Mouse (Mus musculus) cerebellum, postnatal 10 days (tissue): ENCODE measurements at regions not wholly inside any gene's neighbourhood (a gene's known extent, or its start where the extent isn't known, plus 50 kb on each side); places are given as distances from the start of the nearest gene placed in this dataset.
"Not testable (repeated sequence)": the region's sequence is repeated elsewhere in the genome, so short reads cannot be mapped to it uniquely, and the experiment has no call there.

Experiments used
- DNase-seq, 2 experiments: peaks; one replicate each; pipeline ENCODE4 v3.0.0; 2021; ENCODE audit warnings: mixed read lengths in 2 of 2

DNA sequence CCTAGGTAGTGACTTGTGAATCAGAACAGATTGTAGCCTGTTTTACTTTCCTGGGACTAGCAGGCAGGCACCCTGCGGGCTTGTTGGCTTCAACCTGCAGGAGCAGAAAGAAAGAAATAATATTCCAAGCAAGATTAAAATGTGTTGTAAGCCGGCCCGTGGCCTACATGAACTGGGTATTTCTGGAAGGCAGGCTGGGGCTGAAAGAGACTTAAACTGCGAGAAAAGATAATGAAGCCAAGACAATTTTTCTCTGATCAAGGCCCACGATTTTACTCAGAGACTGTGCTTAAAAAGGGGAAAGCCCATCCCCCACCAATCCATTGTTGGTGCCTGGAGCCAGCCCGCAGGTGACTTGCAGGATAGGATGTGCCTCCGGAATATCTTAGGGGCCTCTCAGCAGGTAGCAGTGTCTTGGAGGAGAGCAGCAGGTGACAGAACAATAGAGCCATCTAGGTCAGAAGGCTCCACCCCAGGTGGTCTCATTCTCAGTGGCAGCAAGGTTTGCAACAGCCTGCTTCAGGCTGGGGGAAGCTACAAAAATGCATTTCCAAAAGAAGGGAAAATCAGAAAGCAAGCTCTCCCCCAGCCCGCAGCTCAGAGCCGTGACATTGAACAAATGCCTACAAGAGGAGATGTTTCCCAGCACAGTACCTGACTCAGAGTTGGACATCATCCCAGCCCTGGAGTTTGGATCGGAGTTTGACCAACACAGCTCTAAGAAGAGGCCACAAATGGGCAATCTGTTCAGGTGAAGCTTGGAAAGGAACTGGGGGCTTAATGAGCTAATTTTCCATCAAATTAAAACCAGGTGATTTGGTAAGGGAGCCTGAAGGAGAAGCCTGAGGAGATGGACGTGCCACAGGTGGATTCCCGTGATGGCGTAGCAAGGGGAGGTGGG is 121.4 kb upstream of the Slc1a3 start:
- DNase-seq: peak; percentile 65 to 76

GRCm38 (mm10) chr15:8824861-8825260 is 114.3 kb upstream of the Slc1a3 start:
- no peak for DNase-seq

DNA sequence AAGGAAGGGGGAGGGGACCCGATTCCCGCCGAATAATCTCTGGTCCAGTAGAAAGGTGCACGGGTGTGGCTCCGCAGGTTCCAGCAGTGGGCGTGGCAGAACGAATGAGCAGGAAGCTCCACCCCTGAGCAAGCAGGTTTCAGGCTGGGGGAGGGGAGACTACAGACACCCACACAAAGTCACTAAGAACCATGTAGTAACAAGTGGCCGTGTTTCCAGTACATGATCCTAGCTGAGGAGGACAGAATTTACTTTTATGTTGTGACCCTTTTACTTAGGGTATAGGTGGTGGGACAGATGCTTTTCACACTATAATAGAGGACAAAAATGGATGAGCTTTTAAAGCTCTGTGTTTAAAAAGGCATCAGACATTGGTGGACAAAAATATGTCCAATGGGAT is 112.2 kb upstream of the Slc1a3 start:
- not testable (repeated sequence) for DNase-seq

- no peak for DNase-seq
These were observed 107.0 kb upstream of the Slc1a3 start for GRCm38 (mm10) chr15:8817542-8817941.

GRCm38 (mm10) chr15:8816501-8817368 is 106.2 kb upstream of the Slc1a3 start:
- no peak for DNase-seq

DNA sequence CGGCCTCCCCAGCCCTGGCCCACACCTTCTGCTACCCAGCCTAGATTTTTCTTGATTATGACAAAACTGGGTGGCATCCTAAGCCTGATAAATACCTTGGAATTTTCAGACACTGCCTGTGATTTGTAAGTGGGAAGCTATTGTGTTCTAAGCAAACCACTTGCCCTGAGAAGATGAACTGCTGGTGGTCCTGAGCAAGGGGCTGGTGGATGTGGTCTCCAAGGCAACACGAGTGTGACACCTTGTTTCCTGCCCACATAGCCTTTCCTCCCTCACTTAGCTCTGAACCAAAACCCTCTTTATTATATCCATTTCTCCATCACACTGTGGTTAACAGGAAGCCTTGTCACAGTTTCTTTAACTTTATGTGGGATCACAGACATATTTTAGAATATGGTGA is 105.4 kb upstream of the Slc1a3 start:
- no peak for DNase-seq

DNA sequence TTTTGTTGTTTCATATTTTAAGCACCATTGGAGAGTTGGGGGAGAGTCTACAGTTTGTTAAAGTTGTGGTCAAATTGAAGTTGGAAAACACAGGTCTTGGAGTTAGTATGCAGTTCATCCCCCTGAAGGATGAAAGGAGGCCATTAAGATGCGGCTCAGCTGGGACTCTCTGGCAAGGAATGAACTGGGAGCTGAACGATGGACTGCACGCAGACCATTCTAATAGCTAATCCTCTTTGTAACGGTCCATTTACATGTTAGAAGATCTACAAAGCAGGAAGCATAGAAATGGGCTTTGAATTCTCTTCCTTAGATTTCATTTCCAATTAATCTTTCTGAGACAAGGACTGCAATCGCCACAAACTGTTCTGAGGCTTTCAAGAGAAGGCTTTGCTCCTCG is 104.7 kb upstream of the Slc1a3 start:
- DNase-seq: peak in 1 of 2 experiments; percentile 25

GRCm38 (mm10) chr15:8806354-8806753 is 95.8 kb upstream of the Slc1a3 start:
- no peak for DNase-seq

DNA sequence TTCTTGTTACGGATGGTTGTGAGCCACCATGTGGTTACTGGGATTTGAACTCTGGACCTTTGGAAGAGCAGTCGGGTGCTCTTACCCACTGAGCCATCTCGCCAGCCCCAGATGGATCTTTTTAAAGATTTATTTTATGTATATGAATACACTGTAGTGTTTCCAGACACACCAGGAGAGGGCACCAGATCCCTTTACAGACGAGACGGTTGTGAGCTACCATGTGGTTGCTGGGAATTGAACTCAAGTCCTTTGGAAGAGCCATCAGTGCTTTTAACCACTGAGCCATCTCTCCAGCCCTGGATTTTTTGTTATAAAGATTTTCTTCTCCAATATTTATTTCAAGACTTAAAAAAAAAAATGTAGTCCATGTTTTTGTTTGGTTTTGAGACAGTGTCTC is 95.0 kb upstream of the Slc1a3 start:
- DNase-seq: not testable (repeated sequence)

DNA sequence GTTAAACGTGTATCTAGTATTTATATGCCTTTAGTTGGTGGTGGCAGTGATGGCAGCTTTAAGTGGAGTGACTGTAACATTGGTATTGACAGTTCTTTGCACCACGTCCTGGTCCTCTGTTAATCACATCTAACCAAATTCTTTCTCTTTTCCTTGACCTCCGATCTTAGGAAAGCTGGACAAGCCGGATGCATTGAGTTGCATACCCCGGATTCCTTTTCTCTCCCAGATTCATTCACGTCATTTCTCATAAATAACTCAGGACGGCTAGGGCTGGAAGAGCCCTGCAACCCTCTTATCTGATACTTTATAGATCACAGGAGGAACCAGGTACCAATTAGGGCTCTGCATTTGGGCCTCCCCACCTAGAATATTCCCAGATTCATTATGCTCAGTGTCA is 91.5 kb upstream of the Slc1a3 start:
- DNase-seq: no peak

DNA sequence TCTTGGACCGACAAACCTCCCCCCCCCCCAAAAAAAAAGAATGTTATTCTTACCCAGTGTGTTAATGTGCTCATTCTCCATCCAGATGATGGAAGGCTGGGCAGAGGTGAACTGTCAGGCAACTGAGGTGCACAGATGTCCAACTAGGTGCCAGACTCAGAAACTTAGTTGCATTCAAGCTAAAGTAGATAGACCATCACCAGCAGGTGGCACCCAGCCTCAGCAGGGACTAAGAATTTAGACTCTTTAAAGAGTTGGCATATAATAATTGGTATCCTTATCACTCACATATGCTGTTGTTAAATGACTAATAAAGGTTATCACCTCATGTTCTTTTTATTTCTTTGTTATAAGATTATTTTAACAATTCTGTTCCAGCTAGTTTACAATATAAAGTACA is 86.5 kb upstream of the Slc1a3 start:
- peak in 1 of 2 experiments; percentile 17 for DNase-seq

GRCm38 (mm10) chr15:8792106-8792505 is 81.5 kb upstream of the Slc1a3 start:
- DNase-seq: peak; percentile 90

DNA sequence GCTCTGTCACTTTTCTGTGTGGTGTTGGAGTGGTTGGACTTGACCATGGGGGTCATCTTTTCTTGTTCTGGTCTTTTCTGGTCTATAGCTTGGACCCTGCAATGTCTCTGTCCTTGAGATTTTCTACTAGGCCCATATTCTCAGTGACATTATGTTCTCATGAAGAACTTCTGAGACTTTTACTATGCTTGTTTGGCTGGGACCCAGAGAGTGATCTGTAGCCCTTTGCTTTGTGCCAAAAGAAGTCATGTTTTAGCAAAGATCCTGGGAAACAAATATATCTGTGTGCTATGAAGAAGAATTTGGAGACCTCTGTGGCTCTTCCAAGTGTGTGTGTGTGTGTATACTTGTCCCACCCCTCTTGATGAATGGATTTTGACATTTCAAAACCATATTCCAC is 79.4 kb upstream of the Slc1a3 start:
- no peak for DNase-seq

- DNase-seq: peak in 1 of 2 experiments; percentile 32
These were observed 78.4 kb upstream of the Slc1a3 start for GRCm38 (mm10) chr15:8789000-8789399.

- DNase-seq: peak in 1 of 2 experiments; percentile 31
These were observed 75.0 kb upstream of the Slc1a3 start for GRCm38 (mm10) chr15:8785537-8785936.

- peak in 1 of 2 experiments; percentile 20 for DNase-seq
These were observed 73.0 kb upstream of the Slc1a3 start for GRCm38 (mm10) chr15:8783567-8783966.

DNA sequence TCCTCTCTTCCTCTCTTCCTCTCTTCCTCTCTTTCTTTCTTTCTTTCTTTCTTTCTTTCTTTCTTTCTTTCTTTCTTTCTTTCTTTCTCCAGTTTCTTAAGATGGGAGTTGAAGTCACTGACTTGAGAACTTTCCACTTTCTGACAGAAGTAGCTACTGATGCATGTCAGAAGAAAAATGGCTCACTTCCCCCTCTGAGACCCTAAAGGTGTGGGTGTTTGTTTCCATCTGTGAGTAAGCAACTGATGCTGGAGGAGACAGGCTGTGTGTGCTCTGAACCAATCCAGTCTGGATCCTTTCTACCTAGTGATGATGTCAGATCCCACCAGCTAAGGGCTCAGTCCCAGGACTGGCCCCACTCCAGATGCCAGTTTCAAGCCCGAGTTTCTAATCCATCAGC is 72.5 kb upstream of the Slc1a3 start:
- peak in 1 of 2 experiments; percentile 18 for DNase-seq

- no peak for DNase-seq
These were observed 71.6 kb upstream of the Slc1a3 start for GRCm38 (mm10) chr15:8782131-8782507.

GRCm38 (mm10) chr15:8781159-8782130 is 70.9 kb upstream of the Slc1a3 start:
- DNase-seq: peak in 1 of 2 experiments; percentile 58

DNA sequence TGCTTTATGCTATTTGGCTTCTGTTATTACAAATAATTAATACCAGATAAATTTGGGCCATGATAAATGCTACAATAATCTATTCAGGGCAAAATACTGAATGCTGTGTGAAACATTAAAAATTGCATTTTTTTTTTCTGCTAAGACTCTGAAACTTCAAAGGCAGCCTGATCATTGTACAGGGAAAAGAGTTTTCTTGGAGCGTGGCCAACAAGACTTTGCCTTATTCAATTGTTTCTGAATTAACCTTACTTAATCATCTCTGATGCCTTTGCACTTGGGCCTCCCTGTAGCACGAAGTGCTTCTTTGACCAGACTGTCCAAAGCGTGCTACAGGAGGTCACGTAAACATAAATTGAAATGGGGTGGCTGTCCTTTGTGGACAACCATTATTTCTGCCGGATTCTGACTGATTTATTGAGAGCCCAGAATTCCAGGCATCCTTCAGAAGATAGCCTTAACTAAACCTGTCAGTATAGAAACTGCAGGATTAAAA is 69.9 kb upstream of the Slc1a3 start:
- no peak for DNase-seq

DNA sequence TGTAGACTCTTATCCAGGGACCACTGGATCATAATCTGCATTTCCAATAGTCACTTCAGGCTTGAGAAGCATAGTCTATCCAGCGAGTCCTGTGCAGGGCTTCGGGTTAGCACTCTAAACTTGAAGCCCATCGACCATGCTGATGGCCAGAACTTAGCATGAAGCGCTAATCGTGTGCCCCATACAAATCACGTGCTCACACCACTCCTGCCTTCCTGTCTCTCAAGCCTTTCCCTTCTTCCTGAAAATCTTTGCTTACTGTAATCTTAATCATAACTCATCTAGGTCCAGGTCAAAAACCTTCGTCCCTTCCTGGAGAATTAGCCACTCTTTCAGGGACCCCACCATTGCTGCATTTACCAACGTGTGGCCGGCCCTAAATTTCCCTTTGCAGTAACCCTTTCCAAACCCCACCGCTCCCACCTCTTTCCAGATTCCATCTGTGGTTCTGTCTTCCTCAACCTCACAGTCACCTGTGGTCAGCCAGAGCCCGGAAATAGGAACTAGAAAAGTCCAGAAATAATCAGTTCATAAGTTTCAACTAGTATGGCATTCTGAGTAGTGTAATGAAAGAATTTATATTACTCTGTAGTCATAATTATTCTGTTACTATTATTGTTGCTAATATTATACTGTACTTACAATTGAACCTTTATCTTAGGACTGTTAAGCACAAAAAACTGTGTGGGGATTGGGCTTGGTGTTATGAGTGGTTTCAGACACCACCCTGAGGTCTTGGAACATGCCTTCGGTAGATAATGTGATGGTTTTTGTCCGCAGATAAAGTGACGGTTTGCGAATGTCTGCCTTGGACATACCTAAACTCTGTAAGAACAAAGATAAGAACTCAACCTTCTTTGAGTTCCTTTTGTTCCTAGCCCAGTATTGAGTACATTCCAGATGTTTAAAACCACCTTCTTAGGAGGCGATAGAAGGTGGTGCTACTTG is 57.3 kb upstream of the Slc1a3 start:
- DNase-seq: no peak
